Mouse (Mus musculus): ENCODE measurements around the gene Ube2q2.
"Not testable (repeated sequence)": the region's sequence is repeated elsewhere in the genome, so short reads cannot be mapped to it uniquely, and the experiment has no call there.

Ube2q2 gene

GRCm38 (mm10) chr9:55172195-55172685 lies 23.6 kb downstream of the Ube2q2 start:
- no peak for DNase-seq (ENCODE audit: low spot score in 2 of 2)

DNA sequence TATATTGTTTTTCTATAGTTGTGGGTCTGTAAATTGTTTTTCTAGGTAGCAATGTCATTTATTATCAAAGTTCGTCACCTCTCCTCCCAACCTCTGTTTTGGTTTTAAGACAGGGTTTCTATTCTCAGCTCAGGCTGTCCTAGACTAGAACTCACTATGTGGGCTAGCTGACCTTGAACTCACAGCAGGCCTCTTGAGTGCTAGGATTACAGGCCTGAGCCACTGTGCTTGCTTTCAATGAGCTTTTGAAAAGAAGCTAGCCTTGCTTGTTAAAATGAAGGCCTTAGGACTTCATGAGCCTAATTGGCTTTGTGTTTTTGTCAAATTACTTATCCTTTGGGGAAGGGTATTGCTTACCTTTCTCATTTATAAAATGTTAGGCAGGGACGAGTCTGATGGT lies 25.6 kb downstream of the Ube2q2 start:
- DNase-seq (ENCODE audit: low spot score in 2 of 2) = no peak

- no peak for DNase-seq (ENCODE audit: low spot score in 2 of 2)
These were observed 47.2 kb downstream of the Ube2q2 start for GRCm38 (mm10) chr9:55195876-55196275.

DNA sequence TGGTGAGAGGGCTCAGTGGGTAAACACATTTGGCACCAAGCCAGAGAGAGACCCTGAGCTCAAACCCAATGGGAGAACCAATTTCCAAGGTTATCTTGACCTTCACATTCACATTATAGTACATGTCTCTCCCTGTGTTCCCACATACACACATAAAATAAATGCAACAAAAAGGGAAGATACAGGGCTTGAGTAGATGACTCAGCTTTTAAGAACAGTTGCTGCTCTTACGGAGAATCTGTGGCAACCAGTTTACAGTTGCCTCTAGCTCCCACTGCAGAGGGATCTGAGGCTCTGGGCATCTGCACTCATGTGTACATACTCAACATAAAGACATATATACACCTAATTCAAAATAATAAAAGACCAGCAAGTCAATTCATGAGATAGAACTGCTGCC lies 49.6 kb downstream of the Ube2q2 start:
- no peak for DNase-seq (ENCODE audit: low spot score in 2 of 2)

GRCm38 (mm10) chr9:55199348-55199747 lies 50.7 kb downstream of the Ube2q2 start:
- DNase-seq (ENCODE audit: low spot score in 2 of 2) = peak; percentile 36 to 62

- DNase-seq (ENCODE audit: low spot score in 2 of 2) = no peak
These were observed 59.8 kb downstream of the Ube2q2 start for GRCm38 (mm10) chr9:55208458-55208789.

DNA sequence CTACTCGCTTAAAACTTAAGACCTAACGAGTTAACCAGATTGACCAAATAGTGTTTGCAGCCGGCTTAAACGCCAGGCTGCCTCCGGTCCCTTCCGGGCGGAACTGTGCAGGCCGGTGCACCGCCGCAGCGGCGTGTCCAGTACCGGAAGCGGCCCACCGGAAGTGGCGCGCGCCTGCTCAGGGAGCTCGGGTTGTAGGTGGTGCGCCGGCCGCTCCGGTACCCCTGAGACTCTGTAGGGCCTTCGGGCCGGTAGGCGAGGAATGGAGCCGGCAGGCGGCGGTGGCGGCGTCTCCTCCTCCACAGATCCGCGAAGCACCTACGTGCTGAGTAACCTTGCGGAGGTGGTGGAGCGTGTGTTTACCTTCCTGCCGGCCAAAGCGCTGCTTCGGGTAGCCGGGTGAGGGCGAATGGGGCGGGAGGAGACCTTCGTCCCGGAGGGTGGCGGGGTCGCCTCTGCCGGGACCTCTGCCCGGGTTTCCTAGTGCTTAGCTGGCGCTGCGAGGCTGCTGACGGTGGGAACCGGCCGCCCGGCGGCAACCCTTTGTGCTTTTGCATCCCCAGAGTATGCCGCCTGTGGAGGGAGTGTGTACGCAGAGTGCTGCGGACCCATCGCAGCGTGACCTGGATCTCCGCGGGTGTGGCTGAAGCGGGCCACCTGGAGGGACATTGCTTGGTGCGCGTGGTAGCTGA lies 60.3 kb downstream of the Ube2q2 start, which contains the start of gene Fbxo22:
Fbxo22 (plus strand) TSS at position 136 of the 692 bp plus-strand sequence.
- DNase-seq (ENCODE audit: low spot score in 2 of 2) = peak; percentile 92

DNA sequence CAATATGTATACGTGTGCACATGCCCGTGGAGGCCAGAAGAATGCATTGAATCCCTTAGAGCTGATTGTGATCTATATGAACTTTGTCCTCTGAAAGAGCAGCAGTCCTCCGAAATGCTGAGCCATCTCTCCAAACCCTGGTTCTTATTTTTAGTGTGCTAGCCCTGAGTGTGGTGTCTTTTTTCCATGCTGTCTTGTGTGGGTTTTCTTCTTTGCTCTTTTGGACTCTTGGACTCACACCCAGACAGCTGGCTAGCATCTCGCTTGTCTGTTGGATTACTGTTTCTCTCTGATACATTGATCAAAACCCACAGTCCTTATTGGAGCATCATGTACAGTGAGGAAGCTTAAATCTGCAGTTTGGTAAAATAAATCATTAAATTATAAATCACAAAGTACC lies 63.0 kb downstream of the Ube2q2 start:
- DNase-seq (ENCODE audit: low spot score in 2 of 2) = no peak

GRCm38 (mm10) chr9:55213396-55213795 lies 64.7 kb downstream of the Ube2q2 start:
- DNase-seq (ENCODE audit: low spot score in 2 of 2) = no peak

DNA sequence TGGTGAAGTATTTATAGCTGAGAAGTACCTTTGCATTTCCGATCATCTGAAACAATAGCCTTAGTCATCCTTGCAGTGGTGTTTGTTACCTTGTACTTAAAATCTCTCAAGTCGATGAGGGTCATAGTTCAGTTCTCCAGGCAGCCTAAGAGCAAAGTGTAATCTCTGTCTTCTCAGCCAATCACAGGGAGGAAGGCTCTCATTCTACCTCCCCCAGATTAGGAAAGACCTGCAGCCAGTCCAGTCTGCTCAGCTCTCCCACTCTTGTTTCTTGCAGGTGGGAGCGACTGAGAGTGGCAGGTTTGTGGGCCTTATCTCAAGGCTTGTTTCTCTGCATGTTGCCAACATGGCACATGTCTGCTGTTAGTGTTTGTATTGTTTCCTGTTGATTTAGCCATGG lies 66.4 kb downstream of the Ube2q2 start:
- DNase-seq (ENCODE audit: low spot score in 2 of 2) = no peak

DNA sequence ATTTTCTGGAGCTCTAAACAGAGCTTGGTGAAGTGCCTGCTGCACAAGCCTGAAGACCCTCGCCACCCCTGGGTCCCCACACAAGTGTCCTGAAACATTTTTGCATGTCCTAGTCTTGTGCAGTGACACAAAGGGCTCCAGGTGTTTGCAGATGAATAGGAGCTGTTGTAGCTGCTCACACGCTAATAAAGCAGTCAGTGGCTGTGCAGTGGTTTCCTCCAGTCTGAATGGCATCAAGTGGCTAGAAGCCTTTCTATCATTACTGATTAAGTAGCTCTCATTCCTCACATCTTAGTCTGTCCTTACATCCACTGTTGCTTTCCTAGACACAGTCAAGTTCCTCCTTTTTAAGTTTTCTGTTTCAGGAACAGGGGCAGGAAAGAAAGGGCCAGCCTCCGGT lies 67.0 kb downstream of the Ube2q2 start:
- DNase-seq (ENCODE audit: low spot score in 2 of 2) = no peak

GRCm38 (mm10) chr9:55216078-55216477 lies 67.4 kb downstream of the Ube2q2 start:
- DNase-seq (ENCODE audit: low spot score in 2 of 2) = no peak

DNA sequence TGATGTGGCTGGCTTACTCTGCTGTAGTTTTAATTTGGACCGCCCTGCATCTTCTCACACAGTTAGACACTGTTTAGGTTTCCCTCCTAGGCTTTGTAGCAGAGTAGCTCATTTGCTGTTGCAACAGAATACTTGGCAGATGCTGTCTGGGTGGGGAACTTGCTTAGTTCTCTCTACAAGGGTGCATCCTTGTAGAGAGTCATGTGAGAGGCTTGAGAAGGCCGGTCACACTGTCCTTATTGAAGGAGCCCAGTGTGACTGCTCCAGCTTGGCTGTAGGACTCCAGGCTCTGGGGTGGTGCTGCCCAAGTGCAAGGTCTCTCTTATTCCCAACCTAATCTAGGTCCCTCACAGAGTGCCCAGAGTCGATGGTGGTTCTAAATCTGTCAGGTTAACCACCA lies 68.7 kb downstream of the Ube2q2 start:
- no peak for DNase-seq (ENCODE audit: low spot score in 2 of 2)

DNA sequence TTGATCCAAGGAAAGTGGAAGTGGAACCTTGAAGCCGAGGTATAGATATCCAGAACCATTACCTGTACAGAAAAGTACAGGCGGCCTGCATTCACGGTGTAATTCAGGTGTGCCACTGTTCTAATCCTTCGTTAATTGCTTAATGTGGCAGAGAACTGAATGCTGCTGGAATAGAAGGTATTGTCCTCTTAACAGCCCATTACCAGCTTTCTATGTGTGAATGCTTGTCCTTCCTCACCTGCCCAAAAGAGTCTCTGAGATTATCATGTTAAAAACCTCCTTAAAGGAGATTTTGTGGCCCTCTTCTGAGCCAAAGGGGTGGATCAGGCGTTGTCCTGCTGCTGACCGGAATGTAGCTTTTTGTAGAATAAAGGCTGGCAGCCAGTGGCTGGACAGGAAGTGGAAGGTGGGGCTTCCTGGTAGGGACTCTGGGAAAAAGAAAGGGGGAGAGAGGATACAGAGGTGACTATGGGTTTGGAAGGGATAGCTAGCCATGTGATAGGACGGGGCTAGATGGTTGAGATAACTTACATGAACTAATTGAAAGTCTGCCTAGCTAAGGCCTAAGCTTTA lies 76.6 kb downstream of the Ube2q2 start:
- no peak for DNase-seq (ENCODE audit: low spot score in 2 of 2)

GRCm38 (mm10) chr9:55226251-55226650 lies 77.6 kb downstream of the Ube2q2 start:
- peak; percentile 53 to 79 for DNase-seq (ENCODE audit: low spot score in 2 of 2)

- no peak for DNase-seq (ENCODE audit: low spot score in 2 of 2)
These were observed 79.5 kb downstream of the Ube2q2 start for GRCm38 (mm10) chr9:55228149-55228548.

DNA sequence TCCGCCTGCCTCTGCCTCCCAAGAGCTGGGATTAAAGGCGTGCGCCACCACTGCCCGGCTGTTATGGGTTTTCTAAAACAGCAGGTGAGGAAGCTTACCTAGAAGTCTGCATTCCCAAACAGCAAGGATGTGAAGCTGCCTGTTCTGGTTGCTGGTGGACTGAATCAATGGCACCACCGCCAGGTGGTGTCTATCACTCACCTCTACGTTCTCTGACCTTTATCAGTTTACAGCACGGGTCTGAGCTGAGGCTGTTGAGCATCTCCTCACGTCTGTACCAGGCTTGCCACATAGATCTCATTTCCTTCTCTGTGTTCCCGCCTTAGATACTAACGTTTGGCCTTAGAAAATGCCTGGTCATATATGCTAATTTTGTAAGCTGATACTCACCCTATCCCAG lies 80.4 kb downstream of the Ube2q2 start:
- no peak for DNase-seq (ENCODE audit: low spot score in 2 of 2)

DNA sequence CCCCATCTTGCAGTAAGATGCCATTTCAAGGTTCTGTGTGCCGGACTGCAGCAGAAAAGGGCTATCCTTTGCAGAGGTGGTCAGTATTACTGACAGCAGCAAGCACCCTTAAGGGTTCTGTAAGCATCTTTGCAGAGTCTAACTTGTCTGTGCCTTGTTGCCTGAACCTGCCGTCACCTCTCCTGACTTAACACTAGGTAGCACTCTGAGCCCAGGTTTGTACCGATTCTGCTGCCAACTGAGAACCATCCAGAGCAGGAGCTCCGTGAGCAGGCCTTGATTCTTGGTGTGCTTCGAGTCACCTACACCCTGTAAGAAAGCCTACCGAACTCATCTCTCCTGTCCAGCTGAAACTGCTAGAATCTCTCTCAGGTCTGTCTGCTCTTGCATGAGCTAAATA lies 82.9 kb downstream of the Ube2q2 start:
- peak in 1 of 2 experiments; percentile 43 for DNase-seq (ENCODE audit: low spot score in 2 of 2)

- no peak for DNase-seq (ENCODE audit: low spot score in 2 of 2)
These were observed 83.5 kb downstream of the Ube2q2 start for GRCm38 (mm10) chr9:55232110-55232509.

GRCm38 (mm10) chr9:55232586-55232985 lies 83.9 kb downstream of the Ube2q2 start:
- DNase-seq (ENCODE audit: low spot score in 2 of 2) = no peak

- DNase-seq (ENCODE audit: low spot score in 2 of 2) = not testable (repeated sequence)
These were observed 84.4 kb downstream of the Ube2q2 start for GRCm38 (mm10) chr9:55233076-55233475.

- DNase-seq (ENCODE audit: low spot score in 2 of 2) = no peak
These were observed 87.8 kb downstream of the Ube2q2 start for GRCm38 (mm10) chr9:55236235-55237165.

Measured in right cerebral cortex, postnatal 10 days (tissue).